In the genomic region with DNA sequence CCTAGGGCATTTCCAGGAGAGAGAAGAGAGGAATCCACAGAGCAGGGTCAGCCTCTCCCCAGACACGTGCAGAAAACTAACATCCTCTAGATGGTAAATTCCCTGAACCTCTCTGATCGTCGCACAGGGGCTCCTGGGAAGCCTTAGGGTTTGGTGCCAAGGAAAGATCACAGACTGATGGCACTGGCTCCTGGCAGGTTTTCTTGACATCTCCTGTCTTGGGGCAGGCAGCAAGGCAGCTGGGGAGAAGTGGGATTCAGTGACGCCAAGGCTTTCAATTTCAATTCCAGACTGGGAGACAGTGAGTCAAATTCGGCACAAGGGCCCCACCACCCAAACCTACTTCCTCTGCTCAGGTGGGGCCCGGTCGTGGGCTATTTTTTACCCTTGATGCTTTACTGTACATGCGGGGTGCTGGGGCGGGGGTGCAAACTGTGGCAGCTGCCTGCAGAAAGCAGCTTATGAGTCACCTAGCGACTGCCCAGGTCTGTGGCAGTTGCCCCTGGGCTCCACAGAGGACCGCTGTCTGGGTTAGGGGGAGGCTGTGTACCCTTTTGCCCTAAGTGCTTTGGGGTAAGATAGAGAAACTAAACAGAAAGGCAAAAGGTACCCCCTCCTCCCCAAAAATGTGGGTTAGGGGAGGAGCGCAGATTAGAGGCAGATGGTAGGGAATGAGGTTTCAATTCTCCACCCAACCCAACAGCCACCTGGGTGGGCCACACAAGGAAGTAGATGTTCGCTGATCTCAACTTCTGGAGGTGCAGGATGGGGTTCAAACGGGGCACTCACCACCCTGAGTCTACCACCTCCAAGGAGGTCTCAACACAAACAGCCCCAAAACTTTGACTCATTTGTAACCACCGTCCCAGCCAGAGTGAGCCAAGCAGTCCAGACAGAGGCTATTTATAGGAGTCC, we compare ENCODE assay signal across 8 mouse cellular contexts. TPM values are rescaled to one million over a fixed set of nuclear protein-coding genes. Genes with fewer than 3 reads are reported as not detected.
DNase-seq lines count a peak whose midpoint lies in the region; TF ChIP-seq lines count a peak whose summit lies in the region.

No protein-coding gene starts in this region.

- TF ChIP-seq POLR2A in bone marrow, adult 2 months (IDR thresholded peaks at IDR 0.05; ENCODE audit: borderline replicate concordance, control insufficient read depth, low read depth, low read length), result no peak

- no peaks in the 10 kb centered on the region for H3K9me3 ChIP-seq in hindbrain, embryonic 10.5 days
- H3K9me3 ChIP-seq in midbrain, embryonic 10.5 days (replicated peaks), result no peaks in the 10 kb centered on the region; the same call in 1 of the 2 replicates

- 17% methylated on average over 15 of the region's 15 CpGs for WGBS in bone marrow, adult 2 months
- WGBS in hindbrain, embryonic 10.5 days, result 13% methylated on average over 15 of the region's 15 CpGs
- WGBS in midbrain, embryonic 10.5 days, result 18% methylated on average over 15 of the region's 15 CpGs

- no peaks in the 10 kb centered on the region for H3K4me1 ChIP-seq in bone marrow, adult 2 months (ENCODE audit: control insufficient read depth, insufficient read depth, low read length)
- peaks cover 68% of the 10 kb centered on the region for H3K4me1 ChIP-seq in hindbrain, embryonic 10.5 days (replicated peaks)
- H3K4me1 ChIP-seq in midbrain, embryonic 10.5 days, result peaks cover 66% of the 10 kb centered on the region

- peaks cover 81% of the 10 kb centered on the region for H3K27me3 ChIP-seq in hindbrain, embryonic 10.5 days (ENCODE audit: insufficient read depth, poor library complexity, severe bottlenecking)
- H3K27me3 ChIP-seq in midbrain, embryonic 10.5 days (ENCODE audit: low read depth, poor library complexity, severe bottlenecking), result peaks cover 83% of the 10 kb centered on the region

- peak overlapping the region; percentile 84 for H3K27ac ChIP-seq in layer of hippocampus, adult 2 months
- peak overlapping the region; percentile 2; the same call in 1 of the 2 replicates for H3K27ac ChIP-seq in bone marrow, adult 2 months (ENCODE audit: control insufficient read depth, insufficient read depth, low read depth, low read length, poor library complexity)
- H3K27ac ChIP-seq in hindbrain, embryonic 10.5 days, result peak overlapping the region; percentile 96
- H3K27ac ChIP-seq in midbrain, embryonic 10.5 days (replicated peaks), result peak overlapping the region; percentile 96

- no peaks in the 10 kb centered on the region for H3K36me3 ChIP-seq in hindbrain, embryonic 10.5 days
- H3K36me3 ChIP-seq in midbrain, embryonic 10.5 days, result no peaks in the 10 kb centered on the region

- DNase-seq in layer of hippocampus, adult 2 months (ENCODE audit: low spot score in 2 of 2), result no peak
- DNase-seq in layer of hippocampus, postnatal 10 days (ENCODE audit: low spot score in 2 of 2), result no peak
- no peak for DNase-seq in hindbrain, embryonic 10.5 days (ENCODE audit: low spot score)
- DNase-seq in midbrain, embryonic 10.5 days (ENCODE audit: low spot score), result no peak
- peak; percentile 62 for DNase-seq in thymus, postnatal 25 days
- no peak for DNase-seq in embryo, embryonic 11 days
- no peak for DNase-seq in ovary, postnatal 14 days (ENCODE audit: low spot score)

- no peak for TF ChIP-seq CTCF in layer of hippocampus, adult 2 months (conservative IDR thresholded peaks at IDR 0.05)
- no peak for TF ChIP-seq CTCF in bone marrow, adult 2 months (IDR thresholded peaks at IDR 0.05; ENCODE audit: control insufficient read depth, insufficient read depth, low read length)

- H3K4me3 ChIP-seq in layer of hippocampus, adult 2 months, result peak overlapping the region; percentile 69
- H3K4me3 ChIP-seq in bone marrow, adult 2 months (replicated peaks; ENCODE audit: control insufficient read depth, low read depth, low read length), result peak overlapping the region; percentile 21
- H3K4me3 ChIP-seq in hindbrain, embryonic 10.5 days, result peak overlapping the region; percentile 77
- peak overlapping the region; percentile 94 for H3K4me3 ChIP-seq in midbrain, embryonic 10.5 days

RNA-seq across cellular contexts. Expression of a gene that starts 1.6 kb away (rescaled TPM):
- 10 to 100 TPM; 20.4 to 24.0 TPM for total RNA-seq in layer of hippocampus, adult 2 months (2021)
- 10 to 100 TPM; 30.4 to 31.6 TPM for total RNA-seq in layer of hippocampus, postnatal 10 days (2021)
- 2.5 and 12.5 TPM in 2 replicates for polyA plus RNA-seq in bone marrow, adult 2 months (2011; ENCODE audit: insufficient read depth, insufficient read length, low replicate concordance, missing spikeins)
- 1.3 and 2.9 TPM in 2 replicates for polyA plus RNA-seq in hindbrain, embryonic 10.5 days (2016; fragmentation: Nextera tagmentation; extraction: Ambion mirVana)
- polyA plus RNA-seq in midbrain, embryonic 10.5 days (2016; fragmentation: Nextera tagmentation; extraction: Ambion mirVana), result 1.2 and 2.0 TPM in 2 replicates

RNA-seq across cellular contexts. Expression of a gene that starts 56.0 kb away (rescaled TPM):
- total RNA-seq in layer of hippocampus, adult 2 months (2021), result under 1 TPM in 1 of 2 experiments, not detected in 1; 0.28 TPM
- not detected for total RNA-seq in layer of hippocampus, postnatal 10 days (2021)
- 8.1 and 9.1 TPM in 2 replicates for polyA plus RNA-seq in bone marrow, adult 2 months (2011; ENCODE audit: insufficient read depth, insufficient read length, low replicate concordance, missing spikeins)
- 0.17 and 0.73 TPM in 2 replicates for polyA plus RNA-seq in hindbrain, embryonic 10.5 days (2016; fragmentation: Nextera tagmentation; extraction: Ambion mirVana)
- polyA plus RNA-seq in midbrain, embryonic 10.5 days (2016; fragmentation: Nextera tagmentation; extraction: Ambion mirVana), result 0.28 and 0.43 TPM in 2 replicates

Comparison
In these comparisons a context has a peak if more than half of its experiments do, and no peak if none do; other contexts are left out.
1. H3K27ac ChIP-seq: peak in every context shown above with its lines; median percentile 96 in hindbrain, embryonic 10.5 days; 96 in midbrain, embryonic 10.5 days; 84 in layer of hippocampus, adult 2 months; 2 in bone marrow, adult 2 months.
2. H3K4me3 ChIP-seq: peak in every context shown above with its lines; median percentile 94 in midbrain, embryonic 10.5 days; 77 in hindbrain, embryonic 10.5 days; 69 in layer of hippocampus, adult 2 months; 21 in bone marrow, adult 2 months.